Mouse (Mus musculus): Measurements from ENCODE around the gene Chst14. TPM values are rescaled to one million over a fixed set of nuclear protein-coding genes. Genes with fewer than 3 reads are reported as not detected.
A peak's percentile ranks its signal among the peaks of the same experiment; 100 is the strongest.

Gene Chst14
- 39.4 and 40.8 TPM in 2 replicates for polyA plus RNA-seq (2014; fragmentation: Nextera tagmentation; extraction: Ambion mirVana)

DNA sequence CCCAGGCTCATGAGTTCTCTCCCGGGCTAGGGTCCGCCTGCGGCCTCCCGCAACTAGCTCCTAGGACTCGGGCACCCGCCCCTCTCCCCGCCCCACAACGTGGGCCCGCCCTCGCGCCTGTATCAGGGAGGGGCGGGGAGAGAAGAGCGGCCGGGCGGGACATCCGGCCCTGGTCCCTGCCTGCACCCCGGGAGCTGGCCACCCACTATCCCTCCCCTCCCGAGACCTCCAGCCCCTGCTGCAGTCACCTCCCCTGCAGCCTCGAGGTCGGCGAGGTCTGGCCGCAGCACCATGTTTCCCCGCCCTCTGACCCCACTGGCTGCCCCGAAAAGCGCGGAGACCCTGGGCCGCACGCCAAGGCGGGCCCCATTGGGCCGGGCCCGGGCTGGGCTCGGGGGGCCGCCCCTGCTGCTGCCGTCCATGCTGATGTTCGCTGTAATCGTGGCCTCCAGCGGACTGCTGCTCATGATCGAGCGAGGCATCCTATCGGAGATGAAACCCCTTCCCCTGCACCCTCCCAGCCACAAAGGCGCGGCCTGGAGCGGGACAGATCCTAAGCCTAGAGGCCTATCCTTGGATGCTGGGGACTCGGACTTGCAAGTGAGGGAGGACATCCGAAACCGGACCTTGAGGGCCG, at the start of gene Chst14:
Gene Chst14, plus strand, starts transcription at position 136 of the 637 bp plus-strand sequence.
- Histone ChIP-seq H3K9me3 (ENCODE audit: low read depth, low read length) (no peaks in the 10 kb centered on the region), H3K4me1 (ENCODE audit: insufficient read depth) (peaks cover 15% of the 10 kb centered on the region; the same call in 1 of the 2 replicates), H3K27ac (ENCODE audit: low read depth) (peak within 1 kb of the TSS; percentile 77), H3K36me3 (ENCODE audit: insufficient read depth) (peaks cover 17% of the 10 kb centered on the region; the same call in 1 of the 2 replicates), H3K4me3 (ENCODE audit: low read depth, low read length) (peak within 1 kb of the TSS; percentile 75), H3K4me2 (peak within 1 kb of the TSS; percentile 93), H3K9ac (peak within 1 kb of the TSS; percentile 82), H3K27me3 (ENCODE audit: insufficient read depth, low read length) (no peaks in the 10 kb centered on the region)
- no peak for TF ChIP-seq CTCF (IDR thresholded peaks at IDR 0.05; ENCODE audit: low read depth)
- WGBS = under 1% methylated on average over 45 of the region's 47 CpGs
- ATAC-seq (ENCODE audit: insufficient read depth) = peak; percentile 97
- DNase-seq = peak; percentile 92

DNA sequence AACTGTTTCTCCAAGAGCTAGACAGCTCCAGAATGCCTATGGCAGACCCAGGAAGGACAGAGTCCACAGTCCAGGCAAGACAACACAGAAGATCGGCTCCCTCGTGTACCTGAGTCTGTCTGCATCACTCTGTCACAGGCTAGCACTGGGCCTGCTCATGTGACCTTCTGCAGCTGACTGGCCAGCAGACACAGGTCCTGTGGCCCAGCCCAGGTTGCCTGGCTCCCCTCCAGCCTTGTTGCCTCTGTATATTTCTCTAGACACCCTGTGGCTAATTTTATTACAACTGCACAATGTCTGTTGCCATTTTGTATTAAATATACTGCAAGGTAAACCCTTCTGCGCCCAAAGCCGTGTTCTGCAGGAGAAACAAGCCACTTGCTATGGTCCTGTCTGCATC, 45.3 kb upstream of the Chst14 start:
- no peaks in the 10 kb centered on the region for H3K4me1 ChIP-seq (ENCODE audit: insufficient read depth)
- H3K27me3 ChIP-seq (ENCODE audit: insufficient read depth, low read length) = peaks cover 11% of the 10 kb centered on the region; the same call in 1 of the 2 replicates
- H3K9ac ChIP-seq = no peak overlapping the region
- peaks cover 33% of the 10 kb centered on the region; the same call in 1 of the 2 replicates for H3K36me3 ChIP-seq (ENCODE audit: insufficient read depth)
- DNase-seq (no peak), ATAC-seq (ENCODE audit: insufficient read depth) (no peak)
- TF ChIP-seq CTCF (IDR thresholded peaks at IDR 0.05; ENCODE audit: low read depth) = no peak
- no peaks in the 10 kb centered on the region for H3K9me3 ChIP-seq (ENCODE audit: low read depth, low read length)
- WGBS = 79% methylated on average over 4 of the region's 4 CpGs
- H3K4me3 ChIP-seq (ENCODE audit: low read depth, low read length) = no peak overlapping the region
- H3K27ac ChIP-seq (ENCODE audit: low read depth) = no peak overlapping the region
- H3K4me2 ChIP-seq = no peak overlapping the region

DNA sequence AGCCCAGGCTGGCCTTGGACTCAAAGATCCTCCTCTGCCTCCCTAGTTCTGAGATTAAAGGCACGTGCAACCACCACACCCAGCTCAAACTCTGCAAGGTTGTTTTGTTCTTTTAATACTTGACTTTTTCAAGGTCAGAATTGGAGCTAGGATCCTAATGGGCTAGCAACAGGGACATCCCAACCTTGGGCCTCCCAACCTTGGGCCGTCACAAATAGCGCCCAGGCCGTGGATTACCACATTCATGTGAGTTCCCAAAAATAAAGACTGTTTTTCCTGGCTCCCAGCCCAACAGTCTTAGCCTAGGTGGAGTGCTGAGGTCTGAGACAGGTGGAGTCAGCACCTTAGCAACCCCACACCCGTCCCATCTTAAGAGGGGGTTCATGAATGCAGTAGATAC, 44.3 kb upstream of the Chst14 start:
- no peak for TF ChIP-seq CTCF (IDR thresholded peaks at IDR 0.05; ENCODE audit: low read depth)
- H3K27ac ChIP-seq (ENCODE audit: low read depth) = no peak overlapping the region
- 77% methylated on average over 5 of the region's 5 CpGs for whole genome bisulfite sequencing
- H3K4me1 ChIP-seq (ENCODE audit: insufficient read depth) = no peaks in the 10 kb centered on the region
- H3K9me3 ChIP-seq (ENCODE audit: low read depth, low read length) = no peaks in the 10 kb centered on the region
- H3K27me3 ChIP-seq (ENCODE audit: insufficient read depth, low read length) = peaks cover 15% of the 10 kb centered on the region; the same call in 1 of the 2 replicates
- ATAC-seq (ENCODE audit: insufficient read depth) (no peak), DNase-seq (no peak)
- no peak overlapping the region for H3K9ac ChIP-seq
- H3K4me2 ChIP-seq = no peak overlapping the region
- H3K4me3 ChIP-seq (ENCODE audit: low read depth, low read length) = no peak overlapping the region
- peaks cover 24% of the 10 kb centered on the region; the same call in 1 of the 2 replicates for H3K36me3 ChIP-seq (ENCODE audit: insufficient read depth)

DNA sequence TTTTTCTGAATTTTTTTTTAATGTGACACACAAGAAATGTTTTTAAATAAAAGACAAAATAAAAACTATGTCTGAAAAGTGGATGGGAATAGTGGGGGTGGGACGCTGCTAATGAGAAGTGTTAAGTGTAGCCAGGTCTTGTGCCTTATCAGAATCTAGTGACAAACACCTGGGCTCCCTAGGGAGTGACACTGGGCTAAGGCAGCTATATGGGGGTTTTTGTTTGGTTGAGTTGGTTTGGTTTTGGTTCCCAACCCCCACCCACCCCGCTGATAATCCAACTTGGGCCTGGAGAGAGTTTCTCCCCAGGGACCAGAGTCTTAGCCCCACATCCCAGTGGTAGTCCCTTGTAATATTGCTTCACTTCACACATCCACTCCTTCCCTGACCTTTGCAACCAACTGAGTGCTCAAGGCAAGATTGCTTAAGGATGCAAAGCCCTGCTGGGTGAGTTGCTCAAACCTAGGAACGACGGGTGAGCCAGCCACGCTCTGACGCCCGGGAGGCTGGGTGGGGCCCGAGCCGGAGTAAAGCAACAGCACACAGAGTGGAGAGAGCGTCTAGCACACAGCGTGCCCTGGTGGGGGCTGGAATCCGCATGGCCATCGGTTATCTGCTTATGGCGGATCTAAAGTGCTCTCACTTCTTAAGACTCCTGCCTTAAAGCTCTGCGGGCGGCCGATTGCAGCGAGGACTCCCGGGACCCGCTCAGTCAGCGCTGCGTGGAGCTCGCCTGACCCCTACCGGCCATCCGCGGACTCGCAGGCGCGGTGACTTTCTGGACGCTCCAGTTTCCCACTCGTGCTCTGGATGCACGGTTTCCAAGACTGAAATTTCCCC, 43.2 kb upstream of the Chst14 start:
- H3K27ac ChIP-seq (ENCODE audit: low read depth) = no peak overlapping the region
- peaks cover 15% of the 10 kb centered on the region; the same call in 1 of the 2 replicates for H3K36me3 ChIP-seq (ENCODE audit: insufficient read depth)
- peak; percentile 90 for ATAC-seq (ENCODE audit: insufficient read depth)
- peak overlapping the region; percentile 42 for H3K9ac ChIP-seq
- H3K4me2 ChIP-seq = peak overlapping the region; percentile 77
- peak; percentile 100 for TF ChIP-seq CTCF (IDR thresholded peaks at IDR 0.05; ENCODE audit: low read depth)
- WGBS = 3% methylated on average over 32 of the region's 32 CpGs
- H3K9me3 ChIP-seq (ENCODE audit: low read depth, low read length) = no peaks in the 10 kb centered on the region
- H3K4me1 ChIP-seq (ENCODE audit: insufficient read depth) = no peaks in the 10 kb centered on the region
- peak overlapping the region; percentile 31 for H3K4me3 ChIP-seq (ENCODE audit: low read depth, low read length)
- DNase-seq = peak; percentile 92
- peaks cover 15% of the 10 kb centered on the region; the same call in 1 of the 2 replicates for H3K27me3 ChIP-seq (ENCODE audit: insufficient read depth, low read length)

DNA sequence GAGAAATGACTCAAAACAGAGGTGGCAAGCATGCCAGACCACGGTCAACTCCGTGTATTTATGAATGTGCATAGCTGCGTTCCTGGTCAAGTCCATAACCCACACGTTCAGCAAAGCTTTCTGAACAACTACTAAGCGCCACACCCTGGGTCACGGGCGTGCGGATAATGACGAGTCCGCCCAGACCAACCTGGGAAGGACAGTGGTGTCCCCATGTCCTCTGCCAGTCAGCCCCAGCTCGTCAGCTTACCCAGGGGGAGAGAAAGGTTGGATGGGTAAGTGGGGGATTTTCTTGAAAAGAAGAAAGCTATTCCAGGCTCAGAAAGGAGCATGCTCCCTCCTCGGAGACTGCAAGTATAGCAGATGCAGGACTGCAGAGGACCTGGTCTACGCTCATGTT, 38.9 kb upstream of the Chst14 start:
- ATAC-seq (ENCODE audit: insufficient read depth) = no peak
- Histone ChIP-seq H3K4me3 (ENCODE audit: low read depth, low read length) (no peak overlapping the region), H3K4me2 (peak overlapping the region; percentile 29; the same call in 1 of the 2 replicates), H3K27ac (ENCODE audit: low read depth) (no peak overlapping the region), H3K9ac (no peak overlapping the region), H3K36me3 (ENCODE audit: insufficient read depth) (no peaks in the 10 kb centered on the region), H3K9me3 (ENCODE audit: low read depth, low read length) (no peaks in the 10 kb centered on the region), H3K27me3 (ENCODE audit: insufficient read depth, low read length) (peaks cover 23% of the 10 kb centered on the region), H3K4me1 (ENCODE audit: insufficient read depth) (no peaks in the 10 kb centered on the region)
- WGBS = 57% methylated on average over 13 of the region's 13 CpGs
- DNase-seq = no peak
- TF ChIP-seq CTCF (IDR thresholded peaks at IDR 0.05; ENCODE audit: low read depth) = no peak

DNA sequence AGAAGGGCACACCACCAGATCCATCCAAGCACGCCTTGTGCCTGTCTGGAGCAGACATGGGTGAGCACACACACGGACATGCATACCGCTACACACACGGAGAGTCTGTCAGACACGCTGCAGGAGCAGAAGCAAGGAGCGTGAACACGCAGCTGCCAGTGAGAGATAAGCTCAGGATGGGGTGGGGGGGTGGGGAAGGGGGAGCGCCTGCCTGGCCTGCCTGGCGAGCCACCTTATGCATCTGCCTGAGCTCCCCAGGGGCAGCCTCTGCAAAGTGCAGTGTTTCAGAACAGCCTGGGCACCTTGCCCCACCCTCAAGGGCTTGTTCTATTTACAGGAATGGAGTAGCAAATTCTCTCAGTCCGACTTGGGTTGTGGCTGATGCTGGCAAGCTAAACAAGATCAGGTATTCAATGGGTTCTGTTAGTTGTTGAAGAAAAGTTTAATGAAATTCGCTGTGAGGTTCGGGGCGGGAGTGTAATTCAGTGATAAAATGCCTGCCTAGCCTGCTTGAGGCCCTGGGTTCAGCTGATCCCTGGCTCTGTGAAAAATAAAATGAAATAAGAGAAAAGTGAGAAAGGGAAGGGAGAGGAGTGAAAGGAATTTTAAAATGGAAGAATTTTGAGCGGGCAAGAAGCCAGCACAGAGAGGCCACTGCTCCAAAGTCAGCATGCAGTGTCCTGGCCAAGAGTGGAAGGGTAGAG, 38.3 kb upstream of the Chst14 start:
- Histone ChIP-seq H3K9me3 (ENCODE audit: low read depth, low read length) (no peaks in the 10 kb centered on the region), H3K4me1 (ENCODE audit: insufficient read depth) (no peaks in the 10 kb centered on the region), H3K4me3 (ENCODE audit: low read depth, low read length) (no peak overlapping the region), H3K27me3 (ENCODE audit: insufficient read depth, low read length) (peaks cover 27% of the 10 kb centered on the region), H3K4me2 (peak overlapping the region; percentile 29; the same call in 1 of the 2 replicates), H3K9ac (no peak overlapping the region), H3K36me3 (ENCODE audit: insufficient read depth) (no peaks in the 10 kb centered on the region), H3K27ac (ENCODE audit: low read depth) (no peak overlapping the region)
- ATAC-seq (ENCODE audit: insufficient read depth) = peak; percentile 25; the same call in 1 of the 2 replicates
- WGBS = 15% methylated on average over 14 of the region's 14 CpGs
- TF ChIP-seq CTCF (IDR thresholded peaks at IDR 0.05; ENCODE audit: low read depth) = no peak
- no peak for DNase-seq
